Mouse (Mus musculus): ENCODE measurements around the gene Syt1. TPM values are rescaled to one million over a fixed set of nuclear protein-coding genes. Genes with fewer than 3 reads are reported as not detected.
A peak's percentile ranks its signal among the peaks of the same experiment; 100 is the strongest.

Gene Syt1
- polyA plus RNA-seq, 1 experiment from 2014 or later, result 1.5 TPM

- Histone ChIP-seq H3K27me3 (ENCODE audit: control insufficient read depth, insufficient read depth, low read length) (no peaks in the 10 kb centered on the region), H3K4me1 (ENCODE audit: control insufficient read depth, insufficient read depth, low read length) (no peaks in the 10 kb centered on the region), H3K4me2 (peak overlapping the region; percentile 37), H3K9me3 (replicated peaks; ENCODE audit: control insufficient read depth, low read length) (no peaks in the 10 kb centered on the region), H3K4me3 (ENCODE audit: low read depth, low read length) (no peak overlapping the region), H3K9ac (ENCODE audit: low read depth, low read length) (no peak overlapping the region), H3K36me3 (ENCODE audit: control insufficient read depth, insufficient read depth, low read length) (no peaks in the 10 kb centered on the region), H3K27ac (ENCODE audit: low read depth, low read length) (no peak overlapping the region)
- WGBS (ENCODE audit: insufficient replicate concordance), result 83% methylated on average over 6 of the region's 6 CpGs
- ATAC-seq (replicated peaks; ENCODE audit: insufficient number of reproducible peaks, low FRiP score, low TSS enrichment), result no peak
These were observed 178.5 kb downstream of the Syt1 start for GRCm38 (mm10) chr10:108832248-108832647.

- Histone ChIP-seq H3K4me2 (peak overlapping the region; percentile 37), H3K36me3 (ENCODE audit: control insufficient read depth, insufficient read depth, low read length) (no peaks in the 10 kb centered on the region), H3K4me3 (ENCODE audit: low read depth, low read length) (no peak overlapping the region), H3K9me3 (replicated peaks; ENCODE audit: control insufficient read depth, low read length) (no peaks in the 10 kb centered on the region), H3K9ac (ENCODE audit: low read depth, low read length) (no peak overlapping the region), H3K4me1 (ENCODE audit: control insufficient read depth, insufficient read depth, low read length) (no peaks in the 10 kb centered on the region), H3K27me3 (ENCODE audit: control insufficient read depth, insufficient read depth, low read length) (no peaks in the 10 kb centered on the region), H3K27ac (ENCODE audit: low read depth, low read length) (no peak overlapping the region)
- WGBS (ENCODE audit: insufficient replicate concordance), result 49% methylated on average over 6 of the region's 6 CpGs
- no peak for ATAC-seq (replicated peaks; ENCODE audit: insufficient number of reproducible peaks, low FRiP score, low TSS enrichment)
These were observed 179.0 kb downstream of the Syt1 start for GRCm38 (mm10) chr10:108831801-108832200.

- no peak overlapping the region for H3K4me2 ChIP-seq
- no peak overlapping the region for H3K27ac ChIP-seq (ENCODE audit: low read depth, low read length)
- no peaks in the 10 kb centered on the region for H3K4me1 ChIP-seq (ENCODE audit: control insufficient read depth, insufficient read depth, low read length)
- H3K36me3 ChIP-seq (ENCODE audit: control insufficient read depth, insufficient read depth, low read length), result no peaks in the 10 kb centered on the region
- H3K27me3 ChIP-seq (ENCODE audit: control insufficient read depth, insufficient read depth, low read length), result no peaks in the 10 kb centered on the region
- 91% methylated on average over 6 of the region's 6 CpGs for WGBS (ENCODE audit: insufficient replicate concordance)
- ATAC-seq (replicated peaks; ENCODE audit: insufficient number of reproducible peaks, low FRiP score, low TSS enrichment), result no peak
- H3K4me3 ChIP-seq (ENCODE audit: low read depth, low read length), result no peak overlapping the region
- H3K9me3 ChIP-seq (replicated peaks; ENCODE audit: control insufficient read depth, low read length), result no peaks in the 10 kb centered on the region
- no peak overlapping the region for H3K9ac ChIP-seq (ENCODE audit: low read depth, low read length)
These were observed 188.5 kb downstream of the Syt1 start for GRCm38 (mm10) chr10:108822273-108822672.

GRCm38 (mm10) chr10:108815339-108815738 lies 195.4 kb downstream of the Syt1 start:
- Histone ChIP-seq H3K9ac (ENCODE audit: low read depth, low read length) (no peak overlapping the region), H3K9me3 (replicated peaks; ENCODE audit: control insufficient read depth, low read length) (no peaks in the 10 kb centered on the region), H3K4me3 (ENCODE audit: low read depth, low read length) (no peak overlapping the region), H3K27me3 (ENCODE audit: control insufficient read depth, insufficient read depth, low read length) (no peaks in the 10 kb centered on the region), H3K36me3 (ENCODE audit: control insufficient read depth, insufficient read depth, low read length) (no peaks in the 10 kb centered on the region), H3K27ac (ENCODE audit: low read depth, low read length) (no peak overlapping the region), H3K4me2 (no peak overlapping the region), H3K4me1 (ENCODE audit: control insufficient read depth, insufficient read depth, low read length) (no peaks in the 10 kb centered on the region)
- ATAC-seq (replicated peaks; ENCODE audit: insufficient number of reproducible peaks, low FRiP score, low TSS enrichment), result no peak
- WGBS (ENCODE audit: insufficient replicate concordance), result 83% methylated on average over 6 of the region's 6 CpGs

GRCm38 (mm10) chr10:108804380-108804779 lies 206.4 kb downstream of the Syt1 start:
- Histone ChIP-seq H3K9ac (ENCODE audit: low read depth, low read length) (no peak overlapping the region), H3K4me3 (ENCODE audit: low read depth, low read length) (no peak overlapping the region), H3K27me3 (ENCODE audit: control insufficient read depth, insufficient read depth, low read length) (no peaks in the 10 kb centered on the region), H3K27ac (ENCODE audit: low read depth, low read length) (no peak overlapping the region), H3K4me2 (no peak overlapping the region), H3K36me3 (ENCODE audit: control insufficient read depth, insufficient read depth, low read length) (no peaks in the 10 kb centered on the region), H3K4me1 (ENCODE audit: control insufficient read depth, insufficient read depth, low read length) (no peaks in the 10 kb centered on the region), H3K9me3 (replicated peaks; ENCODE audit: control insufficient read depth, low read length) (no peaks in the 10 kb centered on the region)
- WGBS (ENCODE audit: insufficient replicate concordance), result 71% methylated on average over 1 of the region's 1 CpGs
- ATAC-seq (replicated peaks; ENCODE audit: insufficient number of reproducible peaks, low FRiP score, low TSS enrichment), result no peak

- Histone ChIP-seq H3K4me2 (no peak overlapping the region), H3K27ac (ENCODE audit: low read depth, low read length) (no peak overlapping the region), H3K36me3 (ENCODE audit: control insufficient read depth, insufficient read depth, low read length) (no peaks in the 10 kb centered on the region), H3K9me3 (replicated peaks; ENCODE audit: control insufficient read depth, low read length) (no peaks in the 10 kb centered on the region), H3K4me3 (ENCODE audit: low read depth, low read length) (no peak overlapping the region), H3K4me1 (ENCODE audit: control insufficient read depth, insufficient read depth, low read length) (no peaks in the 10 kb centered on the region), H3K27me3 (ENCODE audit: control insufficient read depth, insufficient read depth, low read length) (no peaks in the 10 kb centered on the region), H3K9ac (ENCODE audit: low read depth, low read length) (no peak overlapping the region)
- 87% methylated on average over 7 of the region's 7 CpGs for WGBS (ENCODE audit: insufficient replicate concordance)
- no peak for ATAC-seq (replicated peaks; ENCODE audit: insufficient number of reproducible peaks, low FRiP score, low TSS enrichment)
These were observed 210.0 kb downstream of the Syt1 start for GRCm38 (mm10) chr10:108800776-108801175.

- no peaks in the 10 kb centered on the region for H3K9me3 ChIP-seq (replicated peaks; ENCODE audit: control insufficient read depth, low read length)
- H3K27ac ChIP-seq (ENCODE audit: low read depth, low read length), result no peak overlapping the region
- no peak overlapping the region for H3K4me2 ChIP-seq
- no peak overlapping the region for H3K9ac ChIP-seq (ENCODE audit: low read depth, low read length)
- no peak for ATAC-seq (replicated peaks; ENCODE audit: insufficient number of reproducible peaks, low FRiP score, low TSS enrichment)
- H3K36me3 ChIP-seq (ENCODE audit: control insufficient read depth, insufficient read depth, low read length), result no peaks in the 10 kb centered on the region
- H3K27me3 ChIP-seq (ENCODE audit: control insufficient read depth, insufficient read depth, low read length), result no peaks in the 10 kb centered on the region
- WGBS (ENCODE audit: insufficient replicate concordance), result 80% methylated on average over 4 of the region's 4 CpGs
- H3K4me3 ChIP-seq (ENCODE audit: low read depth, low read length), result no peak overlapping the region
- H3K4me1 ChIP-seq (ENCODE audit: control insufficient read depth, insufficient read depth, low read length), result no peaks in the 10 kb centered on the region
These were observed 212.0 kb downstream of the Syt1 start for GRCm38 (mm10) chr10:108798826-108799225.

- ATAC-seq (replicated peaks; ENCODE audit: insufficient number of reproducible peaks, low FRiP score, low TSS enrichment), result no peak
- Histone ChIP-seq H3K4me3 (ENCODE audit: low read depth, low read length) (no peak overlapping the region), H3K27me3 (ENCODE audit: control insufficient read depth, insufficient read depth, low read length) (no peaks in the 10 kb centered on the region), H3K4me1 (ENCODE audit: control insufficient read depth, insufficient read depth, low read length) (no peaks in the 10 kb centered on the region), H3K4me2 (no peak overlapping the region), H3K27ac (ENCODE audit: low read depth, low read length) (no peak overlapping the region), H3K9ac (ENCODE audit: low read depth, low read length) (no peak overlapping the region), H3K36me3 (ENCODE audit: control insufficient read depth, insufficient read depth, low read length) (no peaks in the 10 kb centered on the region), H3K9me3 (replicated peaks; ENCODE audit: control insufficient read depth, low read length) (no peaks in the 10 kb centered on the region)
- 81% methylated on average over 5 of the region's 5 CpGs for WGBS (ENCODE audit: insufficient replicate concordance)
These were observed 228.0 kb downstream of the Syt1 start for GRCm38 (mm10) chr10:108782817-108783216.

GRCm38 (mm10) chr10:108780614-108781013 lies 230.2 kb downstream of the Syt1 start:
- no peak overlapping the region for H3K9ac ChIP-seq (ENCODE audit: low read depth, low read length)
- no peaks in the 10 kb centered on the region for H3K36me3 ChIP-seq (ENCODE audit: control insufficient read depth, insufficient read depth, low read length)
- ATAC-seq (replicated peaks; ENCODE audit: insufficient number of reproducible peaks, low FRiP score, low TSS enrichment), result no peak
- H3K4me2 ChIP-seq, result no peak overlapping the region
- WGBS (ENCODE audit: insufficient replicate concordance), result 84% methylated on average over 3 of the region's 3 CpGs
- H3K4me1 ChIP-seq (ENCODE audit: control insufficient read depth, insufficient read depth, low read length), result no peaks in the 10 kb centered on the region
- H3K27ac ChIP-seq (ENCODE audit: low read depth, low read length), result no peak overlapping the region
- H3K27me3 ChIP-seq (ENCODE audit: control insufficient read depth, insufficient read depth, low read length), result no peaks in the 10 kb centered on the region
- no peaks in the 10 kb centered on the region for H3K9me3 ChIP-seq (replicated peaks; ENCODE audit: control insufficient read depth, low read length)
- no peak overlapping the region for H3K4me3 ChIP-seq (ENCODE audit: low read depth, low read length)

Data from heart, embryonic 11.5 days (tissue).